Mouse (Mus musculus): ENCODE measurements around the gene Gm20388. TPM values are rescaled to one million over a fixed set of nuclear protein-coding genes. Genes with fewer than 3 reads are reported as not detected.
A peak's percentile ranks its signal among the peaks of the same experiment; 100 is the strongest.
"Not testable (repeated sequence)": the region's sequence is repeated elsewhere in the genome, so short reads cannot be mapped to it uniquely, and the experiment has no call there.

Gm20388 gene
- polyA plus RNA-seq, 1 experiment from 2014 or later, result not detected

- no peak overlapping the region for H3K27ac ChIP-seq (replicated peaks; ENCODE audit: low read depth, low read length)
- DNase-seq (ENCODE audit: low spot score), result no peak
- 92% methylated on average over 12 of the region's 12 CpGs for WGBS
- no peak for ATAC-seq (ENCODE audit: insufficient number of reproducible peaks, low FRiP score, low TSS enrichment, low read depth)
- H3K4me2 ChIP-seq (ENCODE audit: low read depth, severe bottlenecking), result no peak overlapping the region
- H3K9ac ChIP-seq (ENCODE audit: low read length), result no peak overlapping the region
- no peak overlapping the region for H3K4me3 ChIP-seq (ENCODE audit: low read depth, low read length)
- H3K9me3 ChIP-seq (ENCODE audit: control insufficient read depth, low read length), result no peaks in the 10 kb centered on the region
- H3K36me3 ChIP-seq (ENCODE audit: control insufficient read depth, insufficient read depth, low read length), result peaks cover 16% of the 10 kb centered on the region
- no peaks in the 10 kb centered on the region for H3K4me1 ChIP-seq (ENCODE audit: control insufficient read depth, insufficient read depth, low read length)
- no peaks in the 10 kb centered on the region for H3K27me3 ChIP-seq (ENCODE audit: control insufficient read depth, insufficient read depth, low read length)
Observed at GRCm38 (mm10) chr8:123083610-123084009, 3173.0 kb downstream of the Gm20388 start.

GRCm38 (mm10) chr8:123087289-123087688 is 3176.6 kb downstream of the Gm20388 start:
- Histone ChIP-seq H3K27me3 (ENCODE audit: control insufficient read depth, insufficient read depth, low read length) (no peaks in the 10 kb centered on the region), H3K9ac (ENCODE audit: low read length) (no peak overlapping the region), H3K4me2 (ENCODE audit: low read depth, severe bottlenecking) (no peak overlapping the region), H3K4me1 (ENCODE audit: control insufficient read depth, insufficient read depth, low read length) (no peaks in the 10 kb centered on the region), H3K27ac (replicated peaks; ENCODE audit: low read depth, low read length) (no peak overlapping the region), H3K4me3 (ENCODE audit: low read depth, low read length) (no peak overlapping the region), H3K9me3 (ENCODE audit: control insufficient read depth, low read length) (no peaks in the 10 kb centered on the region), H3K36me3 (ENCODE audit: control insufficient read depth, insufficient read depth, low read length) (peaks cover 26% of the 10 kb centered on the region)
- WGBS, result 91% methylated on average over 9 of the region's 9 CpGs
- ATAC-seq (ENCODE audit: insufficient number of reproducible peaks, low FRiP score, low TSS enrichment, low read depth) (no peak), DNase-seq (ENCODE audit: low spot score) (no peak)

- 94% methylated on average over 11 of the region's 11 CpGs for WGBS
- Histone ChIP-seq H3K27ac (replicated peaks; ENCODE audit: low read depth, low read length) (no peak overlapping the region), H3K9ac (ENCODE audit: low read length) (no peak overlapping the region), H3K36me3 (ENCODE audit: control insufficient read depth, insufficient read depth, low read length) (peaks cover 20% of the 10 kb centered on the region), H3K4me1 (ENCODE audit: control insufficient read depth, insufficient read depth, low read length) (no peaks in the 10 kb centered on the region), H3K4me2 (ENCODE audit: low read depth, severe bottlenecking) (no peak overlapping the region), H3K9me3 (ENCODE audit: control insufficient read depth, low read length) (no peaks in the 10 kb centered on the region), H3K27me3 (ENCODE audit: control insufficient read depth, insufficient read depth, low read length) (no peaks in the 10 kb centered on the region), H3K4me3 (ENCODE audit: low read depth, low read length) (no peak overlapping the region)
- no peak for DNase-seq (ENCODE audit: low spot score)
- ATAC-seq (ENCODE audit: insufficient number of reproducible peaks, low FRiP score, low TSS enrichment, low read depth), result no peak
Observed at GRCm38 (mm10) chr8:123097216-123097615, 3186.6 kb downstream of the Gm20388 start.

- H3K36me3 ChIP-seq (ENCODE audit: control insufficient read depth, insufficient read depth, low read length), result peaks cover 20% of the 10 kb centered on the region
- H3K9me3 ChIP-seq (ENCODE audit: control insufficient read depth, low read length), result no peaks in the 10 kb centered on the region
- no peak overlapping the region for H3K27ac ChIP-seq (replicated peaks; ENCODE audit: low read depth, low read length)
- DNase-seq (ENCODE audit: low spot score) (no peak), ATAC-seq (ENCODE audit: insufficient number of reproducible peaks, low FRiP score, low TSS enrichment, low read depth) (no peak)
- no peaks in the 10 kb centered on the region for H3K27me3 ChIP-seq (ENCODE audit: control insufficient read depth, insufficient read depth, low read length)
- no peaks in the 10 kb centered on the region for H3K4me1 ChIP-seq (ENCODE audit: control insufficient read depth, insufficient read depth, low read length)
- WGBS, result 79% methylated on average over 11 of the region's 12 CpGs
- no peak overlapping the region for H3K4me3 ChIP-seq (ENCODE audit: low read depth, low read length)
- H3K9ac ChIP-seq (ENCODE audit: low read length), result no peak overlapping the region
- H3K4me2 ChIP-seq (ENCODE audit: low read depth, severe bottlenecking), result no peak overlapping the region
Observed at GRCm38 (mm10) chr8:123097786-123098584, 3187.3 kb downstream of the Gm20388 start.

DNA sequence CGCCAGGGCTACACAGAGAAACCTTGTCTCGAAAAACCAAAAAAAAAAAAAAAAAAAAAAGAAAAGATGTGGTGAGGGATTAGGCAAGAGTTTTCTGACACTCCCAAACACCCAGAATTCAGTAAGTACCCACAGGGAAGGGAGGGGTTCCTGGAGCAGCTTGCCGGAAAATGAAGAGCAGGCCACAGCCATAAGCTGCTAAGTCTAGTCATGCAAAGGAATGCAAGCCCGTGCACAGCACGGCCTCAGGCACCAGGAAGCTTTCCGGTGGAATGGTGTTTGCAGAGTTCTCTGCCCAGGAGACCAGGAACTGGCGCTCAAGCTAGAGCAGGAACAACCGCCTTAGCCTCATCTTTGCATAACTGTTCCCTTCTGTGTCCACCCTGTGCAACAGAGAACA is 3189.6 kb downstream of the Gm20388 start:
- no peak for DNase-seq (ENCODE audit: low spot score)
- no peak overlapping the region for H3K9ac ChIP-seq (ENCODE audit: low read length)
- no peaks in the 10 kb centered on the region for H3K9me3 ChIP-seq (ENCODE audit: control insufficient read depth, low read length)
- peaks cover 22% of the 10 kb centered on the region for H3K36me3 ChIP-seq (ENCODE audit: control insufficient read depth, insufficient read depth, low read length)
- no peak overlapping the region for H3K4me2 ChIP-seq (ENCODE audit: low read depth, severe bottlenecking)
- H3K27me3 ChIP-seq (ENCODE audit: control insufficient read depth, insufficient read depth, low read length), result no peaks in the 10 kb centered on the region
- H3K27ac ChIP-seq (replicated peaks; ENCODE audit: low read depth, low read length), result no peak overlapping the region
- no peak for ATAC-seq (ENCODE audit: insufficient number of reproducible peaks, low FRiP score, low TSS enrichment, low read depth)
- H3K4me3 ChIP-seq (ENCODE audit: low read depth, low read length), result no peak overlapping the region
- peaks cover 7% of the 10 kb centered on the region; the same call in 1 of the 2 replicates for H3K4me1 ChIP-seq (ENCODE audit: control insufficient read depth, insufficient read depth, low read length)
- 47% methylated on average over 8 of the region's 8 CpGs for WGBS

DNA sequence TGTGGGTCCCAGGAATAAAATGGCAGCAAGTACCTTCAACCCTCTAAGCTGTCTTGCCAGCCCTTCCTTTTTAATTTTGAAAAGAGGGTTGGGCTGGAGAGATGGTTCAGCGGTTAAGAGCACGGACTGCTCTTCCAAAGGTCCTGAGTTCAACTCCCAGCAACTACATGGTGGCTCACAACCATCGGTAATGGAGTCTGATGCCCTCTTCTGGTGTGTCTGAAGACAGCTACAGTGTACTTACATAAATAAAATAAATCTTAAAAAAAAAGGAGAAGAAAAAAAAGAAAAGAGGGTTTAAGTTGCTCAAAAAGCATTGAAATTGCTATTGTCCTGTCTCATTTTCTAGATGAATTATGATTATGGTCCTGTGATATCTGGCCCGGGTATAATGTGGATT is 3190.6 kb downstream of the Gm20388 start:
- H3K4me1 ChIP-seq (ENCODE audit: control insufficient read depth, insufficient read depth, low read length), result peaks cover 7% of the 10 kb centered on the region; the same call in 1 of the 2 replicates
- ATAC-seq (ENCODE audit: insufficient number of reproducible peaks, low FRiP score, low TSS enrichment, low read depth) (no peak), DNase-seq (ENCODE audit: low spot score) (no peak)
- H3K27me3 ChIP-seq (ENCODE audit: control insufficient read depth, insufficient read depth, low read length), result no peaks in the 10 kb centered on the region
- peaks cover 22% of the 10 kb centered on the region for H3K36me3 ChIP-seq (ENCODE audit: control insufficient read depth, insufficient read depth, low read length)
- H3K9ac ChIP-seq (ENCODE audit: low read length), result no peak overlapping the region
- no peak overlapping the region for H3K4me3 ChIP-seq (ENCODE audit: low read depth, low read length)
- H3K4me2 ChIP-seq (ENCODE audit: low read depth, severe bottlenecking), result no peak overlapping the region
- H3K27ac ChIP-seq (replicated peaks; ENCODE audit: low read depth, low read length), result no peak overlapping the region
- no peaks in the 10 kb centered on the region for H3K9me3 ChIP-seq (ENCODE audit: control insufficient read depth, low read length)
- WGBS, result 77% methylated on average over 4 of the region's 4 CpGs

DNA sequence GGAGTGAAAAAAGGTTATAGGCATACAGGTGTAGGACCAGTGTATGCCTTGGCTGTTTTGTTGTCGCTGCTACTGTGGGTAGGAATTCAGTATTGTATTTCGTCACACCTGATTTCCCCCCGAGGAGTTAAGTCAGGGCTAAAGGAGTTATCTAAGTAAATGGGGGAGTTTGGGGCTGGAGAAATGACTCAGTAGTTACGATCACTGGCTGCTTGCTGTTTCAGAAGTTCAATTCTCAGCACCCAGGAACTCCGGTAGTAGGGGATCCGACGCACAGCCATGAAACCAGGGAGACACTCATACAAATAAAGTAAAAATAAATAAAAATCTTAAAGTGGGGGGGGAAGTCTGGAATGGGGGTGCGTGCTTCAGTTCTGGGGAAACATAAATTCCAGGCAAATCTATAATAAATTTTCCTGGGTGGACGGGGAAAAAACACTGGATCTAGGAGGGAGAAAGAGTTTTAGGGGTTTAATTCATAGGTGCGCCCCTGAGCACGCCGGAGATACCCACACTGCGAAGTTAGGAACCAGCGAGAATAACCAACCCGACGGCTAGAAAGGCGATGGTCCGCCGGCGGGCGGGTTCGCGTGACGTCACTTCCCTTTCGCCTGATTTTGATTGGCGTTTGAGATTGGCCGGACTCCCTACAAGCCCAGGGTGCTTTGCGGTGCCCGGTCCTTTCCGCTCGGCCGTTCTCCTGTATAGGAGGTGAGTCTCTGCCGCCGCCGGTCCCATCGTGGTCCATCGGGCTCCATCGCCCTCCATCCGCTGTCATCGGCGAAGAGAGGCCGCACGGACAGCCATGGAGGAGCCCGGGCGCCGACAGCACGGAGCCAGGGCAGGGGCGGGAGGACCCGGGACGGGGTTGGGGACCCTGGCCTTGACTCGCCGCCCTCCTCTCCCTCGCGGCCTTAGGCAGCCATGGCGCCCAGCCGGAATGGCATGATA is 3191.4 kb downstream of the Gm20388 start, which contains the start of gene Rpl13:
Gene Rpl13, plus strand, starts transcription at position 616 of the 951 bp plus-strand sequence.
- H3K4me2 ChIP-seq (ENCODE audit: low read depth, severe bottlenecking), result peak within 1 kb of the TSS; percentile 60
- peaks cover 7% of the 10 kb centered on the region; the same call in 1 of the 2 replicates for H3K4me1 ChIP-seq (ENCODE audit: control insufficient read depth, insufficient read depth, low read length)
- 1% methylated on average over 56 of the region's 56 CpGs for WGBS
- H3K36me3 ChIP-seq (ENCODE audit: control insufficient read depth, insufficient read depth, low read length), result peaks cover 21% of the 10 kb centered on the region
- peak within 1 kb of the TSS; percentile 94 for H3K4me3 ChIP-seq (ENCODE audit: low read depth, low read length)
- no peaks in the 10 kb centered on the region for H3K9me3 ChIP-seq (ENCODE audit: control insufficient read depth, low read length)
- DNase-seq (ENCODE audit: low spot score) (peak; percentile 98), ATAC-seq (ENCODE audit: insufficient number of reproducible peaks, low FRiP score, low TSS enrichment, low read depth) (peak; percentile 93)
- H3K9ac ChIP-seq (ENCODE audit: low read length), result peak within 1 kb of the TSS; percentile 96
- H3K27ac ChIP-seq (replicated peaks; ENCODE audit: low read depth, low read length), result peak within 1 kb of the TSS; percentile 93
- H3K27me3 ChIP-seq (ENCODE audit: control insufficient read depth, insufficient read depth, low read length), result no peaks in the 10 kb centered on the region

- Histone ChIP-seq H3K4me2 (ENCODE audit: low read depth, severe bottlenecking) (peak overlapping the region; percentile 59), H3K27ac (replicated peaks; ENCODE audit: low read depth, low read length) (peak overlapping the region; percentile 93), H3K9ac (ENCODE audit: low read length) (peak overlapping the region; percentile 96), H3K36me3 (ENCODE audit: control insufficient read depth, insufficient read depth, low read length) (peaks cover 13% of the 10 kb centered on the region), H3K4me3 (ENCODE audit: low read depth, low read length) (peak overlapping the region; percentile 94)
- H3K27me3 ChIP-seq (ENCODE audit: control insufficient read depth, insufficient read depth, low read length); H3K4me1 ChIP-seq (ENCODE audit: control insufficient read depth, insufficient read depth, low read length); ATAC-seq (ENCODE audit: insufficient number of reproducible peaks, low FRiP score, low TSS enrichment, low read depth); H3K9me3 ChIP-seq (ENCODE audit: control insufficient read depth, low read length): not testable (repeated sequence)
- peak; percentile 35 for DNase-seq (ENCODE audit: low spot score)
- WGBS, result under 1% methylated on average over 15 of the region's 26 CpGs
Observed at GRCm38 (mm10) chr8:123102855-123103254, 3192.2 kb downstream of the Gm20388 start.
